Mouse (Mus musculus): Measurements from ENCODE around the gene Zfp777.

Zfp777 gene

DNA sequence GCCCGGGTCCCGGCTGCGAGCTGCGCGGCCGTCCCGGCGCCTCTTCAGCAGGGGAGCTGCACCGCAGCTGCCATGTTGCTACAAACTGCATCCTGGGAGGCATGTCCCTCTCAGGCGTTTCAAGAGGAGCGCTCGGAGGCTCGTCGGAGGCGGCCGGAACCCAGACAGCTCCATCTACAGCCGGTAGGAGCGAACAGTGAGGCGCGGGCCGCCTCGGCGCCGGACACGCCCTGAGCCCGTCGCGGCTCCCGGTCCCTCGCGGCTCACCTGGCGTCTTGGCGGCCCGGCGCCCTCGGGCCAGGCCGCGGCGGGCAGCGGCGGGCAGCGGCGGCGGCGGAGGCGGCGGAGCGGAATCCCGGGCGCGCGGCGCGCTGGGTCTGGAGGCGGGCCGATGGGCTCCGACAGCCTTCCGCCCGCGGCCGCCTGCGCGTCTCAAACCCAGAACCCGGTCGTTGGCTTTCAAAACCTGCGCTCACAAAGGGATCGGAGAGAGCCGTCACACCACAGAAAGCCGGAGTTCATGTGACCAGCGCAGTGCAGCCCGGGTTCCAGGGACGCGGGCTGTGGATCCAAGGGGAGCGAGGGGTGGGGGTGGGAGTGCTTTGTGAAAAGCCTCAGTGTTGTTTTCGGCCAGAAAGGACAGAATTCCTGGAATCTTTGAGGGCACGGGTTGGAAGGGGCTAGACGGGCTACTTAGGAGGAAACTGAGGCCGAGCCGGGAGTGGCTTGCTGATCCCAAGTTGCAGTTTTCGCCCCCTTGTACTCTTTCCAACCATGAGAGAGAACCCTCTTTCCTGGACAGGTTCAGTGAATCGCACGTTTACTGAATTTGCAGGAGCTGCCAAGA lies at the start of gene Zfp777:
TSS of gene Zfp777 (minus strand) at position 486 of the 847 bp plus-strand sequence.
- peak; percentile 82 for DNase-seq

DNA sequence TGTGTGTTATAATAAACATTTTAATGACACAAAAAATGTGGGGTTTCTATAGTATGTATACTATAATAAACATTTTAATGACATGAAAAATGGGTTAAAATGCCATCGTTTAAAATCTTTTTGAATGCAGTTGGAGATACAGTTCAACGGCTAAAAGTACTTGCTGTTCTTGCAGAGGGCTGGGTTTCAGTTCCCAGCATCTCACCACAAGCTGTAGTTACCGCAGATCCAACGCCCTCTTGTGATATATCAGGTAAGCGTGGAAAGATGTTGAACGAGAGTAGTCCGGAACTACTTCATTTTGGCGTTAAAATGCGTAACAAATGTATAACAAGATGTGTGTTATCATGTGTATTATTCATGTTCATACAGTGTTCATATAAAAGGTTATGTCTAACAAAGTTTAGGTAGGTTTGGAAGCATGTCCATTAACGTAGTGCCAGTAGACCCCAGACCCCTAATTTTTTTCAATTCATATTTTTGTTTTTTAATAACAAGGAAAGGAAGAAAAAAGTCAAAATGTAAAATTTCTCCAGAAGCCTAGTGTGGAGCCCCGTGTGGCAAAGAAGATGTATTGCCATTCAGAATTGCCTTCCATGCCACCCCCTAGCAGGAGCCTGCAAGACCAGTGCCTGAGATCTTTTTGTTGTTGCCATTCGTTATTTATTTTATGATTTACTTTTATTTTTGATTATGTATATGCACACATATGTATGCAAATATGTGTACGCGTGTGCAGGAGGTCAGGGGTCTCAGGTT lies 38.4 kb upstream of the Zfp777 start:
- no peak for DNase-seq

DNA sequence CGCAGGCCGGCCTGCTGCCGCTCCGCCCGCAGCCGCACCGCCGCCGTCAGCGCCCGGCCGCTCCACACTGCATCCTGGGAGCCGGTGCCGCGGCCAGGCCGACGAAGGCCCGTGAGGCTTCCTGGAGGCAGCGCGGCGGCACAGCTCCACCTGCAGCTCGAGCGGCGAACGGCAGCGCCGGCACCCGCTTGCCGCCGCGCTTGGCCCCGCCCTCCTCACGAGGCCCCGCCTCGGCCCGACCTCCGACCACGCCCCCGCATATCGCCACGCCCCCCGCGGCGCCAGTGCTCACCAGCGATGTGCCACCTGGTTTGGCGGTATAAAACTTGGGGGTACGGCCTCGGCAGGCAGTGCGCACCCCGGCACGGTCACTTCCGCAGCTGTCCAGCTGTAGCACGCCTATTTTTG lies 37.8 kb upstream of the Zfp777 start, which contains the start of gene Zfp746:
TSS of gene Zfp746 (minus strand) at position 123 of the 408 bp plus-strand sequence.
- DNase-seq = peak; percentile 95

DNA sequence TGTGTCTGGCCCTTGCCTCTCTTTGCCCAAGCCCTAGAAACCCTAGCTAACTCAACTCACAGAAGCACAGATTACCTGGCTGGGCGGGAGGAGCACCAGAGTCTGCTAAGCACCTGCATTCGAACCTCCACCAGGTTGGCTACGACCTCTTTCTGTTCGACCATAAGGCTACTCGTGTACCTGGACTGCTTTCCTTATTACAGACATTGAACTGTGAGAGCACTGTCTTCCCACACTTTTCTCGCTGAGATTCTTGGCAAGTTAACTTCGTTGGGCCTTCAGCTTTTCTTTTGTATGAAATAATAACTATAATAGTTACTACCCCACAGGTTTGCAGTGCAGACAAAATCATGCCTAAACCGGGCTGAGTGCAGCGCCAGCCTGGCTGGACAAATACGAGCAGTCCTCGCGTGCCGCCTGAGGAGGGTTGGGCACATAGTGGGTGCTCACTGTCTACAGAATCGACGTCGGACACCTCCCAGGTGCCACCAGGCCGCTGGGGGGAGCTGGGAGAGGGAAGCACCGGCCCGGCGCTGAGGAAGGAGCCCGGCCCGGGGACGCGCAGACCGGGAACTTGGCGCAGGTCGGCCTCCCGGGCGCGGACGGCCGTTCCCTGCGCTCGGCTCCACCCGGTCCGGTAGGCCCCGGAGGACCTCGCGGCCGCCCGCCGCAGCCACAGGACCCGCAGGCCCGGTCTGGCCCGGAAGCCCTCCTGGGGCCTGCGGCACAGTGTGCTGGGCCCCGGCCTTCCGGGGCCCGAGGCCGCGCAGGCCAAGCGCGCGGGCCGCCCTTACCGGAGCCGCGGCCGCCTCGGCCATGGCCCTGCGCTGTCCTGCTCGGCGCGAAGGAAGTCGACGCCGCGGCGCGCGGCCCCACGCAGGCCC lies 37.1 kb upstream of the Zfp777 start:
- peak; percentile 51 for DNase-seq

DNA sequence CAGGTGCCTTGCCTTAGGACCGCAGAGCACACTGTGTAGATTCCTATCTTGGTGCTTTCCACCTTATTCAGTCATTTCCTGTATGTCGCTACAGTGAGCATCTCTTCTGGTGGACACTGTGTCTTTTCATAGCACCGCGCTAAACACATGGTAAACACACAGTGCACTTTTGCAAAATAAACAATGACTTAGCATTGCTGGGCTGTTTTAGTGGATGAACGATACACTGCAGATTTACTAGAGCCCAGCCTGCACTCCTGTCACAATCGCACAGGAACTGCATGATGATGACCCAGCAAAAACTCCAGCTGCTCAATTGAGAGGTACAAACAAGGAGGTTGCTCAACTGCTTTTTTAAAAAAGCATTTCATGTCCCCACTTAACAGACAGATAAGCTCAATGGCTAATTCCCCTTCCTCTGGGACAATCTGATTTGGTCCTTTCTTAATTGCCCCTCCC lies 35.1 kb upstream of the Zfp777 start:
- no peak for DNase-seq

DNA sequence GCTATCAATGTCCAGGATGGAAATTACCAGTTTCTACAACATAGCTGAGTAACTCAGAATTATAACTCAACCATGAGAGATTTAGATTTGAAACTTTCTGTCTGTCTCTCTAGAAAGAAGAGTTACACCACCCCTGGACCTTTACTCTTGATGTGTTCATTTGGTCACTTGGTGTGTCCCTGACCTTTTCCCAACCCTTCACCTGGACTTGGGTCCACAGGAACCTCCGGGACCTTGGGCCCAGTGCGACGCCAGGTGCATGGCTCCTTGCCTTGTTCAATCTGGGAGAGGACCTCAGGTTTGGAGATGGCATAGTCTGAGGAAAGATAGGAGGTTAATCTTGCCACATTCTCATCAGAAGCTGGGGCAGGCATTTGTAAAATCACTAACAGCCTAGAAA lies 33.2 kb upstream of the Zfp777 start:
- DNase-seq = no peak

DNA sequence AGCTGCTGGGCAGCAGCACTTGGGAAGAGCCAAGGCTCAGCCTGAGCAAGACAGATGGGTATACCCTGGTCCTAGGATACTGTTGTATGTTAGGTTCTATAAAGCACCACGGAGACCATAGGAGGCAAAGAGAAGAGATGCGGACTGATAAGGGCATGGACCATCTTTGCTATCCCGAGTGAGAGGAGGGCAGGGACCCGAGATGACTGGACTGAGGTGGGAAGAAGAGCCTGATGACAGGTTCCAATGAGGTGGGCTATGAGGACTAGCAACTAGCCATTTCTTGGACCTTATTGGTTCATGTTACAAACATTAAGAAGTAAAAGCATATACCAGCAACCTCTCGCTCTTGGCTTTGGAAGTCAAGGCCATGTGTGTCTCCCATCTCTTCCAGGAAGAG lies 32.3 kb upstream of the Zfp777 start:
- DNase-seq = no peak

DNA sequence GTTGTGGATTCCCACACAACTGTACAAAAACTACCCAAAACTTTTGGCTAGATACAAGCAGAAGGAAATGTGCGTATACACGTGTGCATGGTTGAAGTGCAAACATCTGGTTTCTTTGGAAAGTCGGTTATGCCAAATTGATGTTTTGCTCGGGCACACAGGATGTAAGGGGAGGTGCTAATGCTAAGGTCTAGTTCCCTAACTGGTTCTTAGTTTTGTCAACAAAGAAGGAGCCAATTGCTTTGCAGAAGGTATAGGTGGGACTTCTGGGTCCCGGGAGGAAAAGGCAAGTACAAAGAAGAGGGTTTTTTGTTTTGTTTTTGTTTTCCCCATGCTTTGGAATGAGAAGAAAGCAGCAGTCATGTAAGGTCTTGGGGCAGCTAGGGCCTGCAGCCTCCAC lies 24.6 kb upstream of the Zfp777 start:
- no peak for DNase-seq

DNA sequence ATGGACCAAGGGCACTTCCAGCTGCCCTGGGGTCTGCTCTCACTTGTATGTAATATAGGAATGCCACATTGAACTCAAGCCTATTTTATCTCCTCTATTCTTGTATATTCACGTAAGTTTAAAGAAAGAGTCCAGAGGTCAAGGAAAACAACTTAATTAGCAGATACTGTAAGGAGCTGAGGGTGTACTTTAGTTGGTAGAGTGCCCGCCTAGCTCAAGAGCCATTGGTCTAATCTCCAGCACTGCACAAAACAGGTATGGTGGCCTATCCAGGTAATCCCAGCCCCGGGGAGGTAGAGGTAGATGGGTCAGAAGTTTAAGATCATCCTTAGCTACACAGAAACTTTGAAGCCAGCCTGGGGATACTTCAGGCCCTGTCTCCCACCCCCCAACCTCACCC lies 18.8 kb upstream of the Zfp777 start:
- DNase-seq = no peak

DNA sequence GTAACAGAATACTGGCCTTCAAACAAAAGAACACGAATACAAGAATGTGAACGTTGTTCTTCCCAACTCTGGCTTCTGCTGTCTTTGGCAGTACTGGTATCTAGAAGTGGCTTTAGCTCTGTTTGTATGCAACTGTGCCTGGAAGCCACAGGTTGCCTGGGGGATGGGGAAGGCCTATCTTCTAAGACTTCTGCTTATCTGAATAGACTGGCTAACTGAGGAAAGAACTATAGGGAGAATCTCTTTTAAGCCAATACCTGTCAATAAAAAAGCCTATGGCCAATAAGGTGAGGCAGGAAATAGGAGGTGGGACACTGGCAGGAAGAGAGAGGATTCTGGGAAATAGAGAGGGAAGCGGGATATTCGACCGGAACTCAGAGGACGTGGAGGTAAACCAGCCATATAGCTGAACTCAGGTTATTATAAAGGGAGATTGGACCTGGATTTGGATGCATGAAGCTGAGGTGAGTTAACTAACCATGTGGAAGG lies 16.9 kb upstream of the Zfp777 start:
- no peak for DNase-seq

DNA sequence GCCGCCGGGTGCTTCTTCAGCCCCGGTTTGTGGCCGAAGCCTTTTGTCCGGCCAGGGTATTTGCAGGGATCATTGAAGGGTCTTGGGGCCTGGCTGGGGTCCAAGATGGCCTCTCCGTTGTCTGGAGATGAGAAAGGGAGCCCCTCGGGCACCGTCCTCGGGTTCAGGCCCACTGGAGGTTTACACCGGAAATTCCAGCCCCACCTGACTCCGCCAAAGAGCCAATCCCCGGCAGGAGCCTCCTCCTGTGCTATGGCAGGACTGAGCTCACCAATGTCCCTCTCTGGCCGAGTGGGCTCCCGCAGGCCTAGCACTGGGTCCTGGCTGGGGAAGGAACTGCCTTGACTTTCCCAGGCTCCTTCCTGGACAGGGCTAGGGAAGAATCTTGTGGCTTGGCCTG lies 15.7 kb upstream of the Zfp777 start:
- no peak for DNase-seq

DNA sequence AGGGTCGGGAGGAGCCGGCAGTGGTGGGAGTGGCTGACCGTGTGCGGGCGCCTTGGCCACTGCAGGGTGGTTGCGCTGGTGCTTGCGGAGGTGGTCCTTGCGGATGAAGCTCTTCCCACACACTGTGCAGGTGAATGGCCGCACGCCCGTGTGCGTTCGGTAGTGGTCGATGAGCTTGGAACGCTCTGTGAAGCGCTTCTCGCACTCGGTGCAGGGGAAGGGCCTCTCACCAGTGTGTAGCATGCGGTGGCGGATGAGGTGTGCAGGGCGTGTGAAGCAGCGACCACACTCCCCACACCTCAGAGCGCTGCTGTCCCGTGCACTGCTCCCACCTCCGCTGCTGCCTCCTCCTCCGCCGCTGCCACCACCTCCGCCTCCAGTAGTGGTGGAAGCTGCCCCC lies 15.2 kb upstream of the Zfp777 start:
- no peak for DNase-seq

DNA sequence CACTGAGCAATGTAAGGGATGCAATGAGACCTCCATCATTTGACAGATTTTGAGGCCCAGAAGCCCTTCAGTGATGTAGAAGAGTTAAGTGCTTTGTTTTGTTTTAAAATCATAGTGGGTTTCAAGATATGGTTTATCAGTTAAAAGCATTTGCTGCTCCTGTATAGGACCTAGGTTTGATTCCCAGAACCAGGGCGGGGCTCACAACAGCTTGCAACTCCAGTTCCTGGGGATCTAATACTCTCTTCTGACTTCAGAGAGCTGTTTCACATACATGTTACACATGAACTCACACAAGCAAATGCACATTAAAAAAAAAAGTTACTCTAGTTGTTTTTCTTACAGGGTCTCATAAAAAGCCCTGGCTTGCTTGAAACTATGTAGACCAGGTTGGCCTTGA lies 12.2 kb upstream of the Zfp777 start:
- no peak for DNase-seq

DNA sequence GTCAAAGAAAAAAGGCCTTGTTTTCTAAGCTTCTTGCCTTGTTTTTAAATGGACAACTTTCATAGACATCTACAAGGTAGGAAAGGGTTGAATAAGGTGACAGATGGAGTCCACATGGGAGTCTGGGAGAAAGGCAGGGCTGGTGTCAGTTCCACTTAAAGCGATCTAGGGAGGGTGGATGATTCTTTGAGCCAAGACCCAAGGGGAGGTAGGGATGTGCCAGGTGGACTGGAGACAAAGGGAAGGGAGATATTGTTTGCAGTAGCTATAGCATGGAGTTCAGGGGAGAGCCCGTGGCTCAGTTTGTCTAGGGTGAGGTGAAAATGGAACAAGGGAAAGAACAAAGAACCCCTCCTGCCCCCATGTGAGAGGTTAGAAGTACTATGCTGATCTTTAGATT lies 11.7 kb upstream of the Zfp777 start:
- no peak for DNase-seq

DNA sequence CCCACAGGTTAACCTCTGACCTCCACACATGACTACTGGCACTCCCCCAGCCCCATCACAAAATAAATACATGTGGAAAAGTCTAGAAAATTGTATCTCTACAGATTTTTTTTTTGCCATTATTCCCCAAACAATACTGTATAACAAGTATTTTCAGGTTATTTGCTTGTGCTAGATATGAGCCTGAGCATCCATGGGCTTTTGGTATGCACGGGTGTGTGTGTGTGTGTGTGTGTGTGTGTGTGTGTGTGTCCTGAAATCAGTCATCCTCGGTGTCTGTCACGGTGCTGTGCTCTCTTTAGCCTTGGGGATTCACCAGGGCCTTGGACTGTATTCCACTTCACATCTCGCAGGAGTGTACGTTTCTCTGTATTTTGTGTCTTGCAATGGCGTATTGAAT lies 3.4 kb upstream of the Zfp777 start:
- DNase-seq = no peak

DNA sequence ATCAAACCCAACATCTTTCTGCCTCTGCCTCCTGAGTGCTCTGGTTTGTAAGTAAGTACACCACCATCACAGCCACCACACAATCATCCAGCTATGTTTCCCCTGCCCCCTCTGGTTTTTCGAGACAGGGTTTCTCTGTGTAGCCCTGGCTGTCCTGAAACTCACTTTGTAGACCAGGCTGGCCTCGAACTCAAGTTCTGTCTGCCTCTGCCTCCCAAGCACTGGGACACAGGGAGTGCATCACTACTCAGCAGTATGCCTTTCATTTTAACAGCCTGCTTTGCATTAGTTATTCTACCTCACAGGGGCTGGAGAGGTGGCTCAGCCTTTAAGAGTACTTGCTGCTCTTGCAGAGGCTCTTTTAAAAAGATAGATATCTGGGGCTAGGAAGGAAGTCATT lies 3.0 kb upstream of the Zfp777 start:
- no peak for DNase-seq

DNA sequence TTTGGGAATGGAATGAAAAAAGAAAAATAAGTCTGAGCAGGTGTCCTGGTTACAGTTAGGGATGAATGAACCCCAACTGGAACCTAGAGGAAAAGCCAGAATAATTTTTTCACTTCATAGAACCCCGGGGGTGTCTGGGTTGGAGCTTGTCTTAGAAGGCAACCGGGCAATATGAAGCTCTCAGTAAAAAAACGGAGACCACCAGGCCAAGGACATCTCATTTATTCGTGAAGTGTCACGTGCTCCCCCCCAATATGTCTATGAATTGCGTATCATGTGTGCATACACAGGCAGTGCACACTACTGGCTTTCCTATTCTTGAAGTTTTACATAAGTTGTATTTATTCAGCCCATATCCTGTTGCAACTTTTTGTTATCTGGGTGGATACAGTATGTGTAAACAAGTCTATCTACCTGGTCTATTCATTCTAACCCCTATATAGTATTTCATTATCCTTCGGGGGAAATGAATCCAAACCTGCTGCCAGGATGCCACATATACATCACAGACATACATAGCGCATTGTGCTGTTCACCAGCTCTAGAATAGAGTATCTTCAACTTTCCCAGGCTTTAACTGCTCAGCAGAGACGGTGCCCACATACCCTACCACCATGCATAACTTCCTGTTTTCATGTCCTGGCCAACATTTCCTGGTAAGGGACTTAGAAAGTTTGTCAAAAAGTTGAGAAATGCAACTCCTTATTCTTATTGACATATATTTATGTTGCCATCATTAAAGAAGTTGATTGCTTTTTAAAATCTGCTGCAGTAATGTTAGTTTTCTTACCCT lies 758 bp upstream of the Zfp777 start:
- no peak for DNase-seq

DNA sequence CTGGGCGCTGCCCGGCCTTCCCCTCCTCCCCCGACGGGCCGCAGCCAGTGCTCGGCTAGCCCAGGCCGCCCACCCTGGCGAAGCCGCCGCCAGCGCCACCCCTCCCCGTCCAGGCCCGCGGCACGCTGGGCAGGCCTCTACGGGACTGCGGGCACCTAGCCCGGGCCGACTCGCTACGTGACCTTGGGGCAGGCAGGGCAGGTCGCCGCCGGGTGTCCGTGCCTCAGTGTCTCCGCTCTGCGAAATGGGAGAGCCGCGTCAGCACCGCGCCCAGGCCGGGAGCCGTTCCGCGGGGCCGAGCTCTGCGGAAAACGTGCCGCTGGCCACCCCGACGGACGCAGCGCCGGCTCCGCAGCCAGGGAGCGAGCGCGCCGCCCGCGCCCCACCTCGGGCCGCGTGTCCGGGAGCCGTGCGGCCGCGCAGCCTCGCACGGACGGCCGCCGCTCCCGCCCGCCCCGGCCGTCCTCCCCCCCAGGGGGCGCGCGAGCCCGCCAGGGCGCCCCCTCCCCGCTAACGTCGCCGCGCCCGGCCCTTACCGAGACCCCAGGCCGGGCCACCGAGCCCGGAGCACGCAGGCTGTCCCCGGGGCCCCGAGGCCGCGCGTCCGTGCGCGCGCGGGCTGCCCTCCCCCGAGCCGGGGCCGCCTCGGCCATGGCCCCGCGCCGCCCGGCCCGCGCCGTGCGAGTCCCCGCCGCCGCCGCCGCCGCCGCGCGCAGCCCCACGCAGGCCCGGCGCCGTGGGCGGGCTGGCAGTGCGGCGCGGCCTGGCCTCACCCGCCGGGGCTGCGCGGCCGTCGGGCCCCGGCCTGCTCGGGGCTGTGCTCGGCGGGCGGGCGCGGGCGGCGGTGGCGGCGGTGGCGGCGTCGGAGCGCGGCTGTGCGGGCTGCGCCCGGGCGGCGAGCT lies 1.0 kb downstream of the Zfp777 start:
- peak; percentile 38 for DNase-seq

DNA sequence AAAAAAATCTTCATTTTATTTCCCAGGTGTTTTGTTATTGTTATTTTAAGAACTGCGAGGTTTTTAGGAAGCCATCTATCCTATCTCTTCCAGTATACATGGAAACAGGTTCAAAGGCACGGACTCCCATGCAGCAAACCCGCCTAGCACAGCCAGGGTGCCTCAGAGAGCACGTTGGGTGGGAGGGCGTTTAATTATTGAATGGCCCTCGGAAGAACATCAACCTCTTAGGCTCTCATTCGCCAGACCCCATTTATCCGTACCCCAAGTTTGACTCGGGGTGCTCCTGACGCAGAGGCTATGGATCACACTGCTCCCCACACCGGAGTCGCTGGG lies 1.6 kb downstream of the Zfp777 start:
- DNase-seq = no peak

DNA sequence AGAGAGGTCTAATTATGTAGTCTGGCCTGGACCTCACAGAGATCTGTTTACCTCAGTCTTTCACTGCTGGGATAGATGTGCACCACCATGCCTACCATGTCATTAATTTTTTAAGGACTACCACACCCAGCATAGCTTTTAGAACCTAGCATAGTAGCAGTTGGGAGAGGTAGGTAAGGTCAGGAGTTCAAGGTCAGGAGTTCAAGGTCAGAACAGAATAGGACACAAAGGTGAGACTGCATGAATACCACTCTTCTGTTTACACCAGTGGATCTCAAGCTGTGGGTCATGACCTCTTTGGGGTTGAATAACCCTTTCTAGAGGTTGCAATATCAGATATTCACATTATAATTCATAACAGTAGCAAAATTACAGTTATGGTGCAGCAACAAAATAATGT lies 16.1 kb downstream of the Zfp777 start:
- no peak for DNase-seq

Measured in right cerebral cortex, postnatal 14 days (tissue).